In the genomic region with DNA sequence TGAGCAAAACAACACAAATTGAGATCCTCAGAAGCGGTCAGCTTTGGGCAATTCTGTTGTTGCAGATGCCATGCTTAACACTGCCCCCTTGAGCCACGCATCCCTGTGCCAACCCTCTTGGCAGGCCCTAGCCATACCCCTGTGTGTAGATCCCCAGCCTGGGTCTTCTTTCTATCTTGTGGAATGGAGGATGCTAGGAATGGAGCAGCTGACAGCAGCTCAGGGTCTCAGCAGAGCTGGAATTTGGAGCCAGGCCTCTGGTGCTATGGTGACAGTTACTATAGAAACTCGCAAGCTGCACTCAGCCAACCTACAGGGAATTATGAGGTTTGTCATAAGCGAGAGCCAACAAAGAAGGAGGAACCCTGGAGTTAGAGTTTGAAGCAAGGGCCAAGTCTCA, we compare ENCODE assay signal across 11 mouse cellular contexts. TPM values are rescaled to one million over a fixed set of nuclear protein-coding genes. Genes with fewer than 3 reads are reported as not detected.
DNase-seq lines count a peak whose midpoint lies in the region; ATAC-seq lines count a peak whose summit lies in the region.
"Had no signal": no experiment of that assay in that cellular context is flagged by ENCODE, and none has a peak within 500 bp of the region (broad histone marks: within the 10 kb centered on the region; RNA-seq: fewer than 3 reads in every experiment).

No protein-coding gene starts in this region.

- H3K36me3 ChIP-seq in heart, embryonic 12.5 days = no peaks in the 10 kb centered on the region
- H3K36me3 ChIP-seq in hindbrain, embryonic 14.5 days (replicated peaks; ENCODE audit: control insufficient read depth, insufficient read depth) = no peaks in the 10 kb centered on the region

- H3K9ac ChIP-seq in heart, embryonic 12.5 days = no peak overlapping the region
- no peak overlapping the region for H3K9ac ChIP-seq in hindbrain, embryonic 14.5 days

- 82% methylated on average over 4 of the region's 4 CpGs for WGBS in heart, embryonic 12.5 days
- 47% methylated on average over 4 of the region's 4 CpGs for WGBS in hindbrain, embryonic 14.5 days

- no peaks in the 10 kb centered on the region for H3K27me3 ChIP-seq in heart, embryonic 12.5 days (replicated peaks)
- H3K27me3 ChIP-seq in hindbrain, embryonic 14.5 days (ENCODE audit: control insufficient read depth, insufficient read depth, low read length) = no peaks in the 10 kb centered on the region

- peak; percentile 51 to 57 for DNase-seq in heart, postnatal 10 days
- peak; percentile 84 for DNase-seq in hindbrain, embryonic 14.5 days (ENCODE audit: low spot score)
- peak; percentile 84 to 95 for DNase-seq in left cerebral cortex, postnatal 25 days (ENCODE audit: low spot score in 2 of 2)
- peak; percentile 74 to 84 for DNase-seq in right cerebral cortex, postnatal 36 days (ENCODE audit: low spot score in 2 of 2)
- DNase-seq in adrenal gland, postnatal 10 days = no peak
- no peak for DNase-seq in lung, postnatal 4 days
- no peak for DNase-seq in thymus, postnatal 14 days
- DNase-seq: adrenal gland, adult 2 months; kidney, adult 9 months; lung, postnatal 36 days had no signal

- H3K4me2 ChIP-seq in heart, embryonic 12.5 days = no peak overlapping the region
- peak overlapping the region; percentile 22; the same call in 1 of the 2 replicates for H3K4me2 ChIP-seq in hindbrain, embryonic 14.5 days (replicated peaks)

- H3K4me3 ChIP-seq in heart, embryonic 12.5 days = no peak overlapping the region
- H3K4me3 ChIP-seq in hindbrain, embryonic 14.5 days (replicated peaks; ENCODE audit: low read length) = no peak overlapping the region

- no peaks in the 10 kb centered on the region for H3K9me3 ChIP-seq in heart, embryonic 12.5 days (replicated peaks)
- no peaks in the 10 kb centered on the region for H3K9me3 ChIP-seq in hindbrain, embryonic 14.5 days (ENCODE audit: control insufficient read depth, low read length)

- ATAC-seq in heart, embryonic 12.5 days (ENCODE audit: insufficient number of reproducible peaks, low FRiP score) = no peak
- peak; percentile 90 for ATAC-seq in hindbrain, embryonic 14.5 days (ENCODE audit: low FRiP score)

- H3K27ac ChIP-seq in heart, embryonic 12.5 days (ENCODE audit: poor library complexity, severe bottlenecking) = no peak overlapping the region
- peak overlapping the region; percentile 86 for H3K27ac ChIP-seq in hindbrain, embryonic 14.5 days

- intact Hi-C loops in heart, postnatal 10 days (cut with DNase I) = no loop called here
- intact Hi-C loops in left cerebral cortex, postnatal 25 days (cut with DNase I) = no loop called here

- no peaks in the 10 kb centered on the region for H3K4me1 ChIP-seq in heart, embryonic 12.5 days (replicated peaks)
- peaks cover 13% of the 10 kb centered on the region for H3K4me1 ChIP-seq in hindbrain, embryonic 14.5 days (replicated peaks; ENCODE audit: control insufficient read depth, insufficient read depth, low read length)

RNA-seq across cellular contexts. Expression of a gene that starts 23.1 kb away (rescaled TPM):
- 100 to 1,000 TPM in 1 of 2 experiments, 10 to 100 TPM in 1; 87.3 to 101 TPM for total RNA-seq in heart, postnatal 10 days (2021)
- 78.3 and 79.8 TPM in 2 replicates for polyA plus RNA-seq in heart, embryonic 12.5 days (2016; fragmentation: Nextera tagmentation; extraction: Ambion mirVana)
- 146 and 149 TPM in 2 replicates for polyA plus RNA-seq in hindbrain, embryonic 14.5 days (2014; fragmentation: Nextera tagmentation; extraction: Ambion mirVana)
- total RNA-seq in left cerebral cortex, postnatal 25 days (2021) = 10 to 100 TPM; 94.2 to 95.8 TPM
- total RNA-seq in adrenal gland, postnatal 10 days (2021) = 10 to 100 TPM; 58.1 to 61.2 TPM

Comparison
In these comparisons a context has a peak if more than half of its experiments do, and no peak if none do; other contexts are left out.
1. DNase-seq: peak in heart, postnatal 10 days (2 of 2), hindbrain, embryonic 14.5 days (single experiment), left cerebral cortex, postnatal 25 days (2 of 2) and right cerebral cortex, postnatal 36 days (2 of 2); none in adrenal gland, postnatal 10 days (single experiment), lung, postnatal 4 days (0 of 2) and thymus, postnatal 14 days (single experiment).